Mouse (Mus musculus) thymus, adult 2 months (tissue): ENCODE measurements around the gene Usp39. TPM values are rescaled to one million over a fixed set of nuclear protein-coding genes. Genes with fewer than 3 reads are reported as not detected.

ENCODE experiments used
- DNase-seq: peaks from one replicate; pipeline ENCODE4 v3.0.0; 2021
- H3K27ac ChIP-seq: fragments of 200-500 bp; 2 replicates; pipeline ENCODE4 v1.5.1; 2012; ENCODE audit warnings: low read length, control low read depth; ENCODE audit not compliant: control insufficient read depth, insufficient read depth
- H3K27me3 ChIP-seq: fragments of 200-500 bp; 2 replicates; pipeline ENCODE4 v1.6.1; 2012; ENCODE audit warnings: mild to moderate bottlenecking, low read length, moderate library complexity, mixed read lengths; ENCODE audit not compliant: control insufficient read depth, insufficient read depth
- H3K36me3 ChIP-seq: fragments of 200-500 bp; 2 replicates; pipeline ENCODE4 v1.6.1; 2012; ENCODE audit warnings: mild to moderate bottlenecking, low read length, moderate library complexity; ENCODE audit not compliant: control insufficient read depth, insufficient read depth
- H3K4me1 ChIP-seq: fragments of 200-500 bp; replicated peaks from 2 replicates; pipeline ENCODE4 v1.6.1; 2012; ENCODE audit warnings: low read length; ENCODE audit not compliant: control insufficient read depth, insufficient read depth
- H3K4me3 ChIP-seq: fragments of 200-500 bp; 2 replicates; pipeline ENCODE4 v1.5.1; 2012; ENCODE audit warnings: mild to moderate bottlenecking, low read length, control low read depth, moderate library complexity; ENCODE audit not compliant: control insufficient read depth, insufficient read depth
- CTCF ChIP-seq: fragments of 200-500 bp; IDR thresholded peaks from 2 replicates; pipeline ENCODE4 v1.5.1; 2012; ENCODE audit warnings: mild to moderate bottlenecking, control low read depth, low read length, moderate library complexity, borderline replicate concordance; ENCODE audit not compliant: control insufficient read depth, poor library complexity, insufficient read depth; ENCODE audit errors: extremely low read depth
- POLR2A ChIP-seq: fragments of 200-500 bp; IDR thresholded peaks from 2 replicates; pipeline ENCODE4 v1.6.1; 2012; ENCODE audit warnings: mild to moderate bottlenecking, low read length, control low read depth, moderate library complexity; ENCODE audit not compliant: control insufficient read depth, poor library complexity, insufficient read depth; ENCODE audit errors: extremely low read depth
- WGBS: fragments of 180-500 bp; shearing (Covaris S2); methylation state at CpG from one replicate; pipeline ENCODE4 v1.1.7; 2018; 5-methylcytosine and 5-hydroxymethylcytosine counted together
- polyA plus RNA-seq: library from polyadenylated mRNA; depleted of rRNA; stranded (reverse); fragments of >200 nt; gene quantifications from 2 replicates; pipeline ENCODE4 v1.2.3, GENCODE M21; 2012

Usp39 gene
- polyA plus RNA-seq, 1 experiment: 35.6 TPM

DNA sequence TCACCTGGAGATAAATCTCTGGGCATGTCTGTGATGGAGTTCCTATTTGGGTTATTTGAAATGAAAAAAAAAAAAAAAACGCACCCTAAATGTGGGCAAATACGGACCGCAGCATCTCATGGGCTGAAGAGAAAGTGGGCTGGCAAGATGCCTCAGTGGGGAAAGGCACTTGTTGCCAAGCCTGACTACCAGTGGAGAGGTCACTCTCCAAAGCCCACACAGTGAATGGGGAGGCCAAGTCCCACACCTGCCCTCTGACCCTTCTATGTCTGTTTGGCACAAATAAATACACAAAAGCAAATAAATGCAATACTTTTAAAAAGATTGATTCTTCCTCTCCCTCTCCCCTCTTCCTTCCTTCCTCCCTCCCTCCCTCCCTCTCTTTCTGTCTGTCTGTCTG, 55.5 kb downstream of the Usp39 start:
- Histone ChIP-seq H3K27me3 (no peaks in the 10 kb centered on the region), H3K27ac (no peak overlapping the region), H3K4me1 (no peaks in the 10 kb centered on the region), H3K4me3 (no peak overlapping the region), H3K36me3 (no peaks in the 10 kb centered on the region)
- 71% methylated on average over 3 of the region's 3 CpGs for WGBS
- TF ChIP-seq POLR2A (no peak), CTCF (no peak)
- no peak for DNase-seq

DNA sequence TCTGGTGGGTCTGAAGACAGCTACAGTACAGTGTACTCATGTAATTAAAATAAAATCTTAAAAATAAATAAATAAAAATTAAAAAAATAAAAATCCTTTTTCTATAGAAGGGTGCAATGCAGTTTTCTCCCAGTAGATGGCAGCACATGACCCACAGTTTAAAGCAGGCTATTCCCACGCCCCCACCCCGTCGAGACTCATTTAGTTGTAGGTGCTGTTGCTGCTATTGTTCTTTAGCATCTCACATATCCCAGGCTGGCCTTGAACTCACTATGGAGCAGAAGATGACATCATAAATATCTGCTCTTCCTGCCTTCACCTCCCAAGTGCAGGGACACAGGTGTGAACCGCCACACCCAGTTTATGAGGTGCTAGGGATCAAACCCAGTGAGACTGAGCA, 61.1 kb downstream of the Usp39 start:
- Histone ChIP-seq H3K36me3 (no peaks in the 10 kb centered on the region), H3K4me3 (no peak overlapping the region), H3K27ac (no peak overlapping the region), H3K4me1 (no peaks in the 10 kb centered on the region), H3K27me3 (no peaks in the 10 kb centered on the region)
- TF ChIP-seq CTCF (no peak), POLR2A (no peak)
- DNase-seq: peak; percentile 25
- 24% methylated on average over 4 of the region's 4 CpGs for WGBS

DNA sequence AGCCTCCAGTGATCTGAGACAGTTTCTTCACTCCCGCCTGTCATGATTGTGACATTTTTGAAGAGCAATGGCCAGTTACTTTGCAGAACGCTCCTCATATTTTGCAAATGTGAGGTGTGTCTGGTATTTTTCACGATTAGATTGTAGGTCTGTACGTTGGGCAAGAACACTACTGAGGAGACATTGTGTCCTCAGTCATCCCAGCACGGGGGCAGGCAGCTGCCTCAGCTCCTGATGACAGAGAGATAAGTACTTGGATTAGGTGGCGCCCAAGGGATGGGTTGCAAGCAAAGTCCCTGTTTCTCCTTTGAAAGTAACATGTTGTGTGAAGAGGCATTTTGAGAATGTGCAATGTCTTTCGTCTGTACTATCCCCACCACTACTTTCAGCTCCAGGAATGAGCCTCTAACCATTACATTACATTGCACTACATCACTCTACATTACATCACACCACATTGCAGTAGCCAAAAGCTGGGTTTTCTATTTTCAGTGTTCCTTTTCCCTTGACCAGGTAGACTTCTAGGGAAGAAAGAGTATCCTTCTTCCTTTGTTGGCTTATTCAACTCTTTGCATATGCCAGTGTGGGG, 64.5 kb downstream of the Usp39 start:
- Histone ChIP-seq H3K36me3 (no peaks in the 10 kb centered on the region), H3K27ac (no peak overlapping the region), H3K4me3 (no peak overlapping the region), H3K4me1 (no peaks in the 10 kb centered on the region), H3K27me3 (no peaks in the 10 kb centered on the region)
- no peak for DNase-seq
- TF ChIP-seq CTCF: no peak
- TF ChIP-seq POLR2A: no peak
- WGBS: 87% methylated on average over 7 of the region's 7 CpGs

DNA sequence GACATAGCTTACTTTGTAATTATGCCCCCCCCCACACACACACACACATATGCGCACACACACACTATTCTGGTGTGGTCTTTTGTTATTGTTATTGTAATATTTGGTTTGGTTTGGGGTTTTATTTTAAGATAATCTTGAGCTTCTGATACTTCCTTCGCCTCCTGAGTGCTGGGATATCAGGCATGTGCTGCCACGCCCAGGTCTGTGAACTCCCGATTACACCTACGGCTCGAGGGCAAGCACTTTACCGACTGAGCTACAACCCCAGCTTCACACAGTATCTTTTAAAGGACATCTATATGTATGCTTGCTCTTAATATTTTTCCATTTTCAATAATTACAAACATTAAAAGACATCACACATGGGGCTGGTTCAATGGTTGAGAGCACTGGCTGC, 65.5 kb downstream of the Usp39 start:
- no peak overlapping the region for H3K27ac ChIP-seq
- H3K4me1 ChIP-seq: no peaks in the 10 kb centered on the region
- H3K27me3 ChIP-seq: no peaks in the 10 kb centered on the region
- H3K36me3 ChIP-seq: no peaks in the 10 kb centered on the region
- no peak for TF ChIP-seq POLR2A
- TF ChIP-seq CTCF: no peak
- H3K4me3 ChIP-seq: no peak overlapping the region
- DNase-seq: no peak
- 96% methylated on average over 7 of the region's 7 CpGs for WGBS

DNA sequence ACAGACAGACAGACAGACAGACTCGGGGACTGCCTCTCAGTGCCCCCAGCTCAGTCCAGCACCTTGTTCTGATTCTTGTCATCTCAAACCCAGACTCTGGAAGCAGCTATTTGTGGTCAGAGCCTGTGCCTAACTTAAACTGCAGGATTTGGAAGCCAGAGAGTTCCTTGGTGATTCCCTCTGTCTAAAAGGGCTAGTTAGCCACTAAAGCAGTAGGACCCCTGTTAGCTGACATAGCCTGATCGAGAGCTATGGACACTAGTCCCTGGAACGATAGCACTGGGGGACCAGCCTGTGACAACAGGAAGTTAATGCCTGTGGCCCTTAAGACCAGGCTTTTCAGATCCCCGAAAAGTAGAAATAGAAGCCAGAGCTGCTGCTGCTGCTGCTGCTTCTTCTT, 66.1 kb downstream of the Usp39 start:
- Histone ChIP-seq H3K27ac (no peak overlapping the region), H3K4me3 (no peak overlapping the region), H3K27me3 (no peaks in the 10 kb centered on the region), H3K4me1 (no peaks in the 10 kb centered on the region), H3K36me3 (no peaks in the 10 kb centered on the region)
- TF ChIP-seq CTCF: no peak
- TF ChIP-seq POLR2A: no peak
- DNase-seq: no peak
- WGBS: 77% methylated on average over 4 of the region's 4 CpGs

DNA sequence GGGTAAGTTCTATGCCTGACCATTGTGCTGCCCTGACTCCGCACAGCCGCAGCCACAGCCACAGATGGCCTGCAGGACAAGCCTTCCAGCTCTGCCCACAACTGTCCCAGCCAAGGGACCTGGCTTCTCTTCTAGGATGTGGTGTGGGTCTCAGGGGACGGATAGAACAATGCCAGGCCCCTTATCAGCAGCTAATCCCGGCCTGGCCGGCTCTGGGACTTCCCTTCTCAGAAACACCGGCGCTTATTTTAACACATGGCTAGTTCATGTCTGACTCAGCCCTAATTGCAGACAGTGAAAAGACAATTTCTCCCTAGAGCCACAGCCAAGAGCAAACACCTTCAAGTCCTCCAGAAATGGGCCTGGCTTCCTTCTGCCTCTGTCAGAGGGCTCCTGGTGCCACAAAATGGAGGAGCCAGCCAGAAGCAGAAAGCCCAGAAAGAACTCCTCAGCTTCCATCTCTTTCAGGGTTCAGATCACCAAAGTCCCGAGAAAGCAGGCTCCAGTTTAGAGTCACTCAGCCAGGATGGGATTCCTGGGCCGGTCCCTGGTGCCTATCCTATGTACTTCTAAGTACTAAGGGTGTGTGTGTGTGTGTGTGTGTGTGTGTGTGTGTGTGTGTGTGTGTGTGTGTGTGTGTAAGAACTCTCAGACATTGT, 67.3 kb downstream of the Usp39 start:
- DNase-seq: no peak
- no peak overlapping the region for H3K4me3 ChIP-seq
- no peaks in the 10 kb centered on the region for H3K27me3 ChIP-seq
- H3K27ac ChIP-seq: no peak overlapping the region
- TF ChIP-seq CTCF (no peak), POLR2A (no peak)
- H3K4me1 ChIP-seq: no peaks in the 10 kb centered on the region
- 85% methylated on average over 9 of the region's 9 CpGs for WGBS
- H3K36me3 ChIP-seq: no peaks in the 10 kb centered on the region
